Mouse (Mus musculus) testis, adult 2 months (tissue): ENCODE data around the gene Robo2.

Source experiments
- CTCF ChIP-seq: fragments of 200-500 bp; IDR thresholded peaks from 2 replicates; pipeline ENCODE4 v1.5.1; 2012; ENCODE audit warnings: low read depth, mild to moderate bottlenecking, inconsistent platforms, low read length, moderate library complexity; ENCODE audit not compliant: control insufficient read depth, insufficient read depth, insufficient replicate concordance
- POLR2A ChIP-seq: fragments of 200-500 bp; IDR thresholded peaks from 2 replicates; pipeline ENCODE4 v1.6.1; 2012; ENCODE audit warnings: low read depth, mild to moderate bottlenecking, inconsistent platforms, low read length, moderate library complexity; ENCODE audit not compliant: control insufficient read depth

- TF ChIP-seq CTCF (no peak), POLR2A (no peak)
Observed at GRCm38 (mm10) chr16:74241534-74241933, 170.1 kb downstream of the Robo2 start.
